Mouse (Mus musculus) C2C12 (cell line): ENCODE measurements at regions not wholly inside any gene's neighbourhood (a gene's known extent, or its start where the extent isn't known, plus 50 kb on each side); places are given as distances from the start of the nearest gene placed in this dataset.

ENCODE experiments used
- H3K27me3 ChIP-seq: one replicate; pipeline ENCODE4 v1.6.1; 2011; ENCODE audit not compliant: control insufficient read depth, insufficient read depth, insufficient read length
- H3K36me3 ChIP-seq: one replicate; pipeline ENCODE4 v1.6.1; 2011; ENCODE audit not compliant: control insufficient read depth, insufficient read depth
- H3K4me3 ChIP-seq: one replicate; pipeline ENCODE4 v1.5.1; 2011; ENCODE audit warnings: mild to moderate bottlenecking, control low read depth; ENCODE audit not compliant: poor library complexity, insufficient read depth, severe bottlenecking
- H3K79me2 ChIP-seq: one replicate; pipeline ENCODE4 v1.6.1; 2011; ENCODE audit not compliant: control insufficient read depth, insufficient read depth
- H3K79me3 ChIP-seq: one replicate; pipeline ENCODE4 v1.6.1; 2011; ENCODE audit warnings: low read depth, control low read depth
- H3ac ChIP-seq: one replicate; pipeline ENCODE3; 2011; ENCODE audit warnings: low read depth; ENCODE audit not compliant: control insufficient read depth, insufficient read length
- CEBPB ChIP-seq: IDR thresholded peaks from one replicate; pipeline ENCODE4 v1.6.1; 2011; ENCODE audit warnings: low read depth, mild to moderate bottlenecking, control low read depth, moderate library complexity
- CTCF ChIP-seq: IDR thresholded peaks from one replicate; pipeline ENCODE4 v1.5.1; 2011; ENCODE audit not compliant: control insufficient read depth, insufficient read depth, insufficient read length
- FOSL1 ChIP-seq: IDR thresholded peaks from one replicate; pipeline ENCODE4 v1.8.0; 2011; ENCODE audit warnings: mild to moderate bottlenecking, low read length; ENCODE audit not compliant: poor library complexity, insufficient read depth, severe bottlenecking
- MAX ChIP-seq: IDR thresholded peaks from one replicate; pipeline ENCODE4 v1.6.1; 2011; ENCODE audit warnings: mild to moderate bottlenecking, control low read depth
- MYOD1 ChIP-seq: IDR thresholded peaks from one replicate; pipeline ENCODE4 v1.6.1; 2011; ENCODE audit warnings: low read depth; ENCODE audit not compliant: control insufficient read depth, insufficient read length
- MYOG ChIP-seq: IDR thresholded peaks from one replicate; pipeline ENCODE4 v1.6.1; 2011; ENCODE audit not compliant: control insufficient read depth, insufficient read length; ENCODE audit errors: extremely low read depth
- USF1 ChIP-seq: IDR thresholded peaks from one replicate; pipeline ENCODE4 v1.6.1; 2011; ENCODE audit warnings: low read depth, mild to moderate bottlenecking, control low read depth, moderate library complexity

GRCm38 (mm10) chr10:87687844-87688243 lies 166.2 kb downstream of the Pah start:
- H3K79me2 ChIP-seq = no peaks in the 10 kb centered on the region
- TF ChIP-seq MYOG = no peak
- TF ChIP-seq MYOD1 = no peak
- no peak for TF ChIP-seq CTCF
- peak; percentile 52 for TF ChIP-seq USF1

GRCm38 (mm10) chr10:87690831-87691230 lies 167.2 kb upstream of the Igf1 start:
- Histone ChIP-seq H3K27me3 (no peaks in the 10 kb centered on the region), H3K4me3 (no peak overlapping the region), H3K79me2 (no peaks in the 10 kb centered on the region), H3K79me3 (no peaks in the 10 kb centered on the region), H3K36me3 (no peaks in the 10 kb centered on the region), H3ac (no peak overlapping the region)
- no peak for TF ChIP-seq CTCF
- no peak for TF ChIP-seq MAX
- no peak for TF ChIP-seq MYOD1
- TF ChIP-seq USF1 = no peak
- no peak for TF ChIP-seq MYOG
- no peak for TF ChIP-seq FOSL1
- TF ChIP-seq CEBPB = no peak

More at GRCm38 (mm10) chr10:87687844-87688243, 166.2 kb downstream of the Pah start:
- no peaks in the 10 kb centered on the region for H3K36me3 ChIP-seq
- no peak overlapping the region for H3K4me3 ChIP-seq
- no peaks in the 10 kb centered on the region for H3K79me3 ChIP-seq
- no peaks in the 10 kb centered on the region for H3K27me3 ChIP-seq
- H3ac ChIP-seq = no peak overlapping the region

GRCm38 (mm10) chr10:87696485-87696884 lies 161.6 kb upstream of the Igf1 start:
- H3K79me3 ChIP-seq = no peaks in the 10 kb centered on the region
- no peaks in the 10 kb centered on the region for H3K79me2 ChIP-seq
- TF ChIP-seq MAX = no peak
- TF ChIP-seq CTCF = no peak
- TF ChIP-seq FOSL1 = no peak
- TF ChIP-seq MYOG = no peak
- no peak for TF ChIP-seq MYOD1
- no peak for TF ChIP-seq CEBPB
- TF ChIP-seq USF1 = no peak
- H3ac ChIP-seq = no peak overlapping the region
- no peaks in the 10 kb centered on the region for H3K27me3 ChIP-seq
- no peak overlapping the region for H3K4me3 ChIP-seq
- no peaks in the 10 kb centered on the region for H3K36me3 ChIP-seq

GRCm38 (mm10) chr10:87711209-87711608 lies 146.9 kb upstream of the Igf1 start:
- Histone ChIP-seq H3K27me3 (no peaks in the 10 kb centered on the region), H3K79me2 (no peaks in the 10 kb centered on the region), H3K36me3 (no peaks in the 10 kb centered on the region), H3K79me3 (no peaks in the 10 kb centered on the region), H3ac (no peak overlapping the region), H3K4me3 (no peak overlapping the region)
- TF ChIP-seq FOSL1 (no peak), CEBPB (no peak), USF1 (no peak), MYOG (no peak), CTCF (no peak), MYOD1 (no peak), MAX (no peak)

GRCm38 (mm10) chr10:87711798-87712197 lies 146.3 kb upstream of the Igf1 start:
- Histone ChIP-seq H3K4me3 (no peak overlapping the region), H3K36me3 (no peaks in the 10 kb centered on the region), H3K27me3 (no peaks in the 10 kb centered on the region), H3ac (no peak overlapping the region), H3K79me3 (no peaks in the 10 kb centered on the region), H3K79me2 (no peaks in the 10 kb centered on the region)
- TF ChIP-seq CEBPB = no peak

- Histone ChIP-seq H3K79me3 (no peaks in the 10 kb centered on the region), H3ac (no peak overlapping the region), H3K36me3 (no peaks in the 10 kb centered on the region), H3K4me3 (no peak overlapping the region), H3K27me3 (no peaks in the 10 kb centered on the region), H3K79me2 (no peaks in the 10 kb centered on the region)
- TF ChIP-seq CEBPB = no peak
- TF ChIP-seq FOSL1 = no peak
- TF ChIP-seq USF1 = no peak
- no peak for TF ChIP-seq CTCF
- no peak for TF ChIP-seq MYOG
- TF ChIP-seq MAX = no peak
- TF ChIP-seq MYOD1 = no peak
These were observed 142.0 kb upstream of the Igf1 start for GRCm38 (mm10) chr10:87715874-87716600.
